Mouse (Mus musculus) lung, postnatal 0 days (tissue): ENCODE measurements around the gene Crybb1. TPM values are rescaled to one million over a fixed set of nuclear protein-coding genes. Genes with fewer than 3 reads are reported as not detected.
A peak's percentile ranks its signal among the peaks of the same experiment; 100 is the strongest.

Experiments used
- ATAC-seq: fragments of 200-750 bp; cut with Nextera tagmentation; 2 replicates; pipeline ENCODE4 v1.8.0; 2017; ENCODE audit warnings: moderate library complexity
- DNase-seq: peaks from one replicate; pipeline ENCODE4 v3.0.0-alpha.2; 2016; ENCODE audit warnings: low spot score
- H3K27ac ChIP-seq: fragments of 300-500 bp; sonication (generic); 2 replicates; pipeline ENCODE4 v1.5.1; 2014; ENCODE audit warnings: antibody characterized with exemption, mild to moderate bottlenecking, low read length, mixed read lengths
- H3K27me3 ChIP-seq: fragments of 300-500 bp; sonication (generic); replicated peaks from 2 replicates; pipeline ENCODE4 v1.6.1; 2014; ENCODE audit warnings: low read length, mixed read lengths; ENCODE audit not compliant: insufficient read depth
- H3K36me3 ChIP-seq: fragments of 300-500 bp; sonication (generic); 2 replicates; pipeline ENCODE4 v1.6.1; 2014; ENCODE audit warnings: low read length, mixed read lengths; ENCODE audit not compliant: insufficient read depth
- H3K4me1 ChIP-seq: fragments of 300-500 bp; sonication (generic); 2 replicates; pipeline ENCODE4 v1.6.1; 2014; ENCODE audit warnings: antibody characterized with exemption, low read depth, low read length, mixed read lengths; ENCODE audit not compliant: insufficient read depth
- H3K4me2 ChIP-seq: fragments of 300-500 bp; sonication (generic); replicated peaks from 2 replicates; pipeline ENCODE4 v1.6.1; 2014; ENCODE audit warnings: low read depth, mild to moderate bottlenecking, low read length, moderate library complexity, mixed read lengths
- H3K4me3 ChIP-seq: fragments of 300-500 bp; sonication (generic); 2 replicates; pipeline ENCODE4 v1.5.1; 2014; ENCODE audit warnings: low read depth, low read length
- H3K9ac ChIP-seq: fragments of 300-500 bp; sonication (generic); replicated peaks from 2 replicates; pipeline ENCODE4 v1.6.1; 2014; ENCODE audit warnings: low read depth, mild to moderate bottlenecking
- H3K9me3 ChIP-seq: fragments of 300-500 bp; sonication (generic); 2 replicates; pipeline ENCODE4 v1.6.1; 2016; ENCODE audit warnings: low read length, mixed read lengths
- CTCF ChIP-seq: IDR thresholded peaks from 2 replicates; pipeline ENCODE4 v1.5.1; 2016; ENCODE audit warnings: antibody characterized with exemption, mild to moderate bottlenecking
- EP300 ChIP-seq: IDR thresholded peaks from 2 replicates; pipeline ENCODE4 v1.6.1; 2016; ENCODE audit warnings: antibody characterized with exemption, mild to moderate bottlenecking, control low read depth
- WGBS: fragments of 180-500 bp; shearing (Covaris S2); extraction: QIAGEN DNeasy Blood & Tissue Kit; methylation state at CpG from one replicate; pipeline ENCODE4 v1.1.7; 2014; 5-methylcytosine and 5-hydroxymethylcytosine counted together
- polyA plus RNA-seq: library from polyadenylated mRNA; unstranded; fragments of >200 nt; fragmentation: Nextera tagmentation; extraction: Ambion mirVana; gene quantifications from 2 replicates; pipeline ENCODE4 v1.2.1, GENCODE M21; 2015

Gene Crybb1
- polyA plus RNA-seq, 1 experiment from 2014 or later, result 1.4 TPM

DNA sequence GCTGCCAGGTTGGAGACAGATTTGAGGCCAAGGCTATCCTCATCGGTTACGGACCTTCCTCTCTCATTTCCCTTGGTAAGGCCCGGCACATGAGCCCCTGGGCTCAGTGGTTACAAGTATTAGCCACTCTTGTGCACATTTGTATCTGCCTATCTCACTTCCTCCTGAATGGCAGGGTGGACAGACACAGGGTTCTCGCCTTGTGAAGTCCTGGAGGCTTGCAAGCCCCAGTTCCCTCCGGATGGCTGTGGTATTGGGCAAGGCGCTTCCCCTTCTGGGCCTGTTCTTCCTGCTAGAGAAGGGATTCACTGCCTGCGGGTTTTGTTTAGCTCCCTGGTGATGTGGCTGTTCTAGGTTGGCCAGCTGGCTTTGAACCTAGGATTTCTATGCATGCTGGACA is 24.5 kb downstream of the Crybb1 start:
- WGBS, result 60% methylated on average over 7 of the region's 7 CpGs
- no peak overlapping the region; the same call in 1 of the 2 replicates for H3K9ac ChIP-seq
- peaks cover 6% of the 10 kb centered on the region for H3K4me1 ChIP-seq
- no peaks in the 10 kb centered on the region for H3K9me3 ChIP-seq
- H3K4me3 ChIP-seq, result no peak overlapping the region
- no peak for TF ChIP-seq EP300
- no peak for TF ChIP-seq CTCF
- no peaks in the 10 kb centered on the region for H3K27me3 ChIP-seq
- no peaks in the 10 kb centered on the region for H3K36me3 ChIP-seq
- DNase-seq (no peak), ATAC-seq (no peak)
- peak overlapping the region; percentile 88 for H3K27ac ChIP-seq
- H3K4me2 ChIP-seq, result peak overlapping the region; percentile 8; the same call in 1 of the 2 replicates

DNA sequence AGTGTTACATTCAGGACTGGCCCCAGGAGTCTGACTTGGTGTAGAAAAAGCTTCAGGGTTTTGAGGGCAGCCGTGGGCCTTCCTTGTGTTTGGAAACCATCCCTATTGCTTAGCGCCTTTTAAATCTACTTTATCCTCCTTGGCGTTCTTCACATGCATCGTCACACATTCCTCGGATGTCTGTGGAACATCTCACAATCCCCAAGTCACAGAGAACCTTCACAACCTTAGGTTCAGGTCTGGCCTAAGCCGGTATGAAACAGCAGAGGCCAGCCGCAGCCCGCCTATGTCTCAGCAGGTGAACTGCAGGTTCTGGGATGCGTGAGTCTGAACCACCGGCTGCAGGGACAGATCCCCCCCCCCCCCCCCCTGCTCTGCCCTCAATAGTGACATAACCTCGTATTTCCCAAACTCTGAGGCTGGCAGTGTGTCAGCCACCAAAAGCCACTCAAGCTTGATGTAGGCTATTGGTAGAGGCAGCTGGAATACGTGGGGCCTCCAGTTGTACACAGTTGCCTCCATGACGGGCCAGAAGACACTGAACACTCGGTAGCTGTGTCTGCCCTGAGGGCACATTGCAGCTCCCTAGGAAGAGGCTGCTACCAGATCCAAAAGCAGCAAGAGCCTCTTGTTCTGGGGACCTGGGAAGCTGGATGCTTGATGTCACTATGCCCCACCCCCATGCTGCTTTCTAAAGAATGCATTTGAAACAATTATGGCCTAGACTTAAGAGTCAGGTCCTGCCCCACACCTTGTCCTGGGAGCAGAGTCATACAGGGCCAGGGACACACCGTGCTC is 25.4 kb downstream of the Crybb1 start:
- H3K27me3 ChIP-seq, result no peaks in the 10 kb centered on the region
- H3K9me3 ChIP-seq, result no peaks in the 10 kb centered on the region
- H3K4me1 ChIP-seq, result peaks cover 3% of the 10 kb centered on the region
- ATAC-seq (no peak), DNase-seq (no peak)
- no peak overlapping the region for H3K9ac ChIP-seq
- H3K36me3 ChIP-seq, result no peaks in the 10 kb centered on the region
- 52% methylated on average over 15 of the region's 15 CpGs for WGBS
- peak overlapping the region; percentile 88 for H3K27ac ChIP-seq
- H3K4me2 ChIP-seq, result no peak overlapping the region
- no peak for TF ChIP-seq EP300
- no peak for TF ChIP-seq CTCF
- H3K4me3 ChIP-seq, result no peak overlapping the region

DNA sequence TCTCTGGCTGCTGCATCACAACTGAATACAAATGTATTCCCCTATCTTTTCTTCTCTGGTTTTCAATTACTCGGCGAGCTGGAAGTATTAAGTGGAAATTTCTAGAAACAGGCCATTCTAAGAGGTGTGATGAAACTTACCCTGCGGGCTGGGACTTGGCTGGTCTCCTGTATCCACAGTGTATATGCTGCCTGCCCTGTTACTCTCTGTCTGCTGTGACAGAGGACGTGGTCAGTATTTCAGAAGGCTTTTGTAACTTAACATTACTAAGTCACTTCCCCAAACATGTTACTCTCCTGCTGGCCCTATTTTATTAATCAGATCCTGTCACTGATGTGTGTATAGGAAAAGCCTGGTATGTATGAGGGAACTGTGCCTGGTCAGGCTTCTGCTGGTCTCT is 26.1 kb downstream of the Crybb1 start:
- ATAC-seq (no peak), DNase-seq (no peak)
- no peaks in the 10 kb centered on the region for H3K9me3 ChIP-seq
- H3K9ac ChIP-seq, result no peak overlapping the region
- H3K27ac ChIP-seq, result peak overlapping the region; percentile 88
- H3K36me3 ChIP-seq, result no peaks in the 10 kb centered on the region
- no peak overlapping the region for H3K4me2 ChIP-seq
- H3K4me3 ChIP-seq, result no peak overlapping the region
- WGBS, result 53% methylated on average over 4 of the region's 4 CpGs
- H3K4me1 ChIP-seq, result peaks cover 7% of the 10 kb centered on the region
- no peaks in the 10 kb centered on the region for H3K27me3 ChIP-seq
- no peak for TF ChIP-seq EP300
- no peak for TF ChIP-seq CTCF

DNA sequence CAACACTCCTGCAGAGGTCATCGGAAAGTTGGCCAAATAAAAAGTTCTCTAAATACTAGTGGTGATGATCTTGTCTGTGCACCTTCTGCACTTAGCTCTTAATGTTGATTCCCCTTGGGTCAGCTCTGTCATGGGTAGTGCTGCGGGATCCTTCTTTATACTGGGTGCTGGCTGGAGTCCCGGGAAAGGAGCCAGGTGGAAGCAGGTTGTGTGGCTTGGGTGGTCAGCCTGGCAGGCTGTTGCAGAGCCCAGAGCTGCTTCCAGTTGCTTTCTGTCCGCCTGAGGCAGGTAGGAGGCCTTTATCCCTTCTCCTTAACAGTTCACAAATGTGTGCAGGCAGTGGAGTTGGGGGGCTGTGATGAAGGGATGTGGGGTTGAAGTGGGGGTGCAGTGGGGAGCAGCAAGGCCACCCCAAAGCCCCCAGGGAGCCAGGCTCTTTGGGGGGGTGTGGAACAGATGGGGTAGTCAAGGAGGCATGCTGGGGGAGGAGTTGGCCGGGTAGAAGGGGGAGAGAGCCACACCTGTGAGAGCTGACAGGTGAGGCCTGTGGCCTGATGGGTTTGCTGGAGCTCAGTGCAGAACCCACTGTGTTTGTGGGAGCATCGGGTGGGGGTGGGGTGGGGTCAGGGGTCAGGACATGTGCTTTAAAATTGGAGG is 26.6 kb downstream of the Crybb1 start:
- ATAC-seq, result no peak
- no peak overlapping the region for H3K4me3 ChIP-seq
- H3K27ac ChIP-seq, result peak overlapping the region; percentile 88
- no peak for TF ChIP-seq EP300
- TF ChIP-seq CTCF, result no peak
- no peak overlapping the region for H3K9ac ChIP-seq
- H3K27me3 ChIP-seq, result no peaks in the 10 kb centered on the region
- no peak for DNase-seq
- H3K4me2 ChIP-seq, result no peak overlapping the region
- H3K4me1 ChIP-seq, result peaks cover 12% of the 10 kb centered on the region
- no peaks in the 10 kb centered on the region for H3K9me3 ChIP-seq
- H3K36me3 ChIP-seq, result no peaks in the 10 kb centered on the region
- 48% methylated on average over 6 of the region's 6 CpGs for WGBS

DNA sequence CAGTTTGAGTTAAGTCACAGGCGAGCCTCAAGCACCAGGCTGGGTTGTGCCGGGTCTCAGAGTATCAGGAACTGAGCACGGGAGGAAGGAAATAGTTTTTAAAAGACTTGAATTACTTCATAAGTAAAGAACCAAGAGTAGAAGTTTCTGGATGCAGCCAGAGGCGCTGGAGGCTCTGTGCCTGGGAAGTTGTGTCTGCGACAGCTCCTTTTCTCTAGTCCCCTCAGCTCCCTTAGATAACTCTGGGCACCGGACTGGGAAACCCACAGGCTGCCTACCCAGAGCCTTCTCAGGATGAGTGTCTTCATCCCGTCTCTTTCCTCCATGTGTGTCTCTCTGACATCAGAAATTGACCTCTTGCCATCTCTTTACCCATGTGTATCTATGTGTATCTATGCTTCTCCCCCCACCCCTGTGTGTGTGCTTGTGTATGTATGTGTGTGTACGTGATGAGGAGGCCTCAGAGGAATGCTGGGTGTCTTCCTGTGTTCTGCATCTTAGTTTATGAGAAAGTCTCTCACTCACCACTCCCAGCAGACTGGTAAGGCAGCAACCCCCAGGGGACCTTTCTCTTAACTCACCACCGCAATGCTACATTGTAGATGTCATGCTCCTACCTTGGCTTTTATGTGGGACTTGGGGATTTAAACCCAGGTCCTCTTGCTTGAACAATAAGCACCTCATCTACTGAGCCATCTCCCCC is 27.3 kb downstream of the Crybb1 start:
- peaks cover 14% of the 10 kb centered on the region for H3K4me1 ChIP-seq
- no peaks in the 10 kb centered on the region for H3K27me3 ChIP-seq
- 49% methylated on average over 9 of the region's 9 CpGs for WGBS
- DNase-seq, result no peak
- no peaks in the 10 kb centered on the region for H3K36me3 ChIP-seq
- peak overlapping the region; percentile 88 for H3K27ac ChIP-seq
- TF ChIP-seq EP300 (no peak), CTCF (no peak)
- no peak overlapping the region for H3K4me3 ChIP-seq
- H3K9ac ChIP-seq, result 0 out of 2 replicates have a peak overlapping the region, but pooled peaks have one; percentile 19
- H3K9me3 ChIP-seq, result no peaks in the 10 kb centered on the region
- 0 out of 2 replicates have a peak overlapping the region, but pooled peaks have one; percentile 8 for H3K4me2 ChIP-seq
- peak; percentile 51 for ATAC-seq

DNA sequence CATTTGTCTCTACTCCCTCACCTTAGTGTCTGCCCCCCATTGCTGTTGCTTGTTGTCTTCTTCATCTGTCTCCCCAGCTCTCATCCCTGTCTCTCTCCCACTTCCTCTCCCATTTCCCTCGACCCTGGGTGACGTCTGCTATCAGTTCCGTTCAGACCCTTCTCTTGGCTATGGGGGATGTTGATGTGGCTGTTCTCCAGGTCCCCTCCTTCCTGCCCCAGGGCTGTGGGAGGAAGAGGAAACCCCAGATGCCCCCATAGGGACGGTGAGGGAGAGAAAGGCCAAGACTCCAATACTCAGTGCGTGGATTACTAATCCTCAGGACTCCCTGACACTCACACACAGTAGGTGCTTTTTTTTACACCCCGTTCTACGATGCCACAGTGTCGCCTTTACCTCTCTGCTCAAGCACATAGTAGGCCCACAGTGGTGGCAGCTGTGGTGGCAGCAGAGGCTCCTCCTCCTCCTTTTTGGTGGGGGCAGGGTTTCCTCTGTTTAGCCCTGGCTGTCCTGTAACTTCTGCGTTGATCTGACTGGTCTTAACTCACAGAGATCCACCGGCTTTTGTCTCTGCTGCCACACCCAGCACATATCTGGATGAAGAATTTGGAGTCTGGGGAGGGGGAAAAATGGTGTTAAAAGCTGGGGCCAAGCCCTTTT is 28.1 kb downstream of the Crybb1 start:
- Histone ChIP-seq H3K9me3 (no peaks in the 10 kb centered on the region), H3K9ac (no peak overlapping the region), H3K4me3 (no peak overlapping the region), H3K27ac (peak overlapping the region; percentile 88), H3K36me3 (no peaks in the 10 kb centered on the region), H3K4me1 (peaks cover 21% of the 10 kb centered on the region), H3K4me2 (no peak overlapping the region), H3K27me3 (no peaks in the 10 kb centered on the region)
- WGBS, result 48% methylated on average over 10 of the region's 10 CpGs
- ATAC-seq (peak; percentile 71), DNase-seq (peak; percentile 63)
- TF ChIP-seq EP300 (peak; percentile 92), CTCF (no peak)
